Mouse (Mus musculus) ovary, postnatal 10 days (tissue): ENCODE results near the gene Usp30.

Source experiments
- DNase-seq: peaks from one replicate; pipeline ENCODE4 v3.0.0; 2022; ENCODE audit warnings: low spot score

Gene Usp30

GRCm38 (mm10) chr5:114155168-114155933 is 90.1 kb downstream of the Usp30 start:
- DNase-seq = no peak

GRCm38 (mm10) chr5:114157236-114157635 is 92.0 kb downstream of the Usp30 start:
- no peak for DNase-seq

GRCm38 (mm10) chr5:114161424-114161823 is 96.2 kb downstream of the Usp30 start:
- no peak for DNase-seq

GRCm38 (mm10) chr5:114162106-114162815 is 97.0 kb downstream of the Usp30 start:
- DNase-seq = no peak

GRCm38 (mm10) chr5:114163117-114163696 is 97.9 kb downstream of the Usp30 start:
- no peak for DNase-seq

GRCm38 (mm10) chr5:114170345-114170744 is 105.1 kb downstream of the Usp30 start:
- DNase-seq = no peak

GRCm38 (mm10) chr5:114172936-114173335 is 107.7 kb downstream of the Usp30 start:
- DNase-seq = no peak

GRCm38 (mm10) chr5:114173458-114173857 is 108.2 kb downstream of the Usp30 start:
- DNase-seq = no peak

GRCm38 (mm10) chr5:114173877-114174581 is 108.8 kb downstream of the Usp30 start:
- DNase-seq = no peak
